Mouse (Mus musculus): Measurements from ENCODE around the gene Ift27. TPM values are rescaled to one million over a fixed set of nuclear protein-coding genes. Genes with fewer than 3 reads are reported as not detected.

Ift27 gene
- polyA plus RNA-seq, 1 experiment from 2014 or later, result 158 TPM

DNA sequence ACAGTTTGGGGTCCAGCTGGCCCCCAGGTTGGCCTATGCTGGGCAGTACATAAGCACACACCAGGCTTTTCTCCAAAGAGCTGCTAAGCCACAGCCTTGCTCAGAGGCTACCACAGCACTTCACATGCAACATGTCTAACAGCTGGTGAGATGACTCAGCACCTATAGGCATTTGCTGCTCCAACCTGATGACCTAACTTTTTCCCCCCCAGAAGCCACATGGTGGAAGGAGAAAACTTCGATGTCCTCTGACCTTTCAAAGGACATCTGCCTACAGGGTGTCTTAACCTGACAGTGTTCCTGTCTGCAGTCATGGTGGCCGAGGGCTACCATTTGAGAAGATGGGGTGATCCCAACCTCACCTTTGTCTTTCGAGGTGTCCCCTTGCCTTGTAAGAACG lies 11.7 kb upstream of the Ift27 start:
- DNase-seq (ENCODE audit: extremely low spot score, low spot score), result no peak
- no peak overlapping the region for H3K4me3 ChIP-seq
- 86% methylated on average over 4 of the region's 4 CpGs for WGBS

DNA sequence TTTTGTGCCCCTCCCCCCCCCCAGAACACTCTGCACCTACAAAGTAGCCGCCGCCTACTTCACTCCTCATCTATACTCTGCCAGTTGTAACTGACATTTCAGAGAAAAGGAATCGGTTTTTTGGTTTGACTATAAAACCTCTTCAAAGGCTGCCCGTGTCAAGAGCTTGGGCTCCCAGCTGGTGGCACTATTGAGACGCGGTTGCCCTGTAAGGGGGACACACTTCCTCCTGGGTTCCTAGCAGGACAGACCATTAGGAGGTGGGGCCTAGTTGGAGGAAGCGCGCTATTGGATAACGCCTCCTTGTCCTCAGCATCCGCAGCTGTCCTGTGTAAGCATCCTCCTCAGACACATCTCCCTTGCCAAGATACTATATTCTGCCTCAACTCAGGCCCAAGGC lies 10.9 kb upstream of the Ift27 start:
- Histone ChIP-seq H3K4me3 (peak overlapping the region; percentile 15), H3K36me3 (replicated peaks) (no peaks in the 10 kb centered on the region), H3K4me1 (peaks cover 19% of the 10 kb centered on the region), H3K27ac (no peak overlapping the region), H3K9me3 (no peaks in the 10 kb centered on the region), H3K27me3 (ENCODE audit: poor library complexity, severe bottlenecking) (peaks cover 23% of the 10 kb centered on the region)
- 5% methylated on average over 10 of the region's 10 CpGs for WGBS
- peak; percentile 60 for DNase-seq (ENCODE audit: extremely low spot score, low spot score)

More for the DNA sequence above, 11.7 kb upstream of the Ift27 start:
- Histone ChIP-seq H3K9me3 (no peaks in the 10 kb centered on the region), H3K27ac (no peak overlapping the region), H3K4me1 (peaks cover 19% of the 10 kb centered on the region), H3K36me3 (replicated peaks) (no peaks in the 10 kb centered on the region), H3K27me3 (ENCODE audit: poor library complexity, severe bottlenecking) (peaks cover 23% of the 10 kb centered on the region)

DNA sequence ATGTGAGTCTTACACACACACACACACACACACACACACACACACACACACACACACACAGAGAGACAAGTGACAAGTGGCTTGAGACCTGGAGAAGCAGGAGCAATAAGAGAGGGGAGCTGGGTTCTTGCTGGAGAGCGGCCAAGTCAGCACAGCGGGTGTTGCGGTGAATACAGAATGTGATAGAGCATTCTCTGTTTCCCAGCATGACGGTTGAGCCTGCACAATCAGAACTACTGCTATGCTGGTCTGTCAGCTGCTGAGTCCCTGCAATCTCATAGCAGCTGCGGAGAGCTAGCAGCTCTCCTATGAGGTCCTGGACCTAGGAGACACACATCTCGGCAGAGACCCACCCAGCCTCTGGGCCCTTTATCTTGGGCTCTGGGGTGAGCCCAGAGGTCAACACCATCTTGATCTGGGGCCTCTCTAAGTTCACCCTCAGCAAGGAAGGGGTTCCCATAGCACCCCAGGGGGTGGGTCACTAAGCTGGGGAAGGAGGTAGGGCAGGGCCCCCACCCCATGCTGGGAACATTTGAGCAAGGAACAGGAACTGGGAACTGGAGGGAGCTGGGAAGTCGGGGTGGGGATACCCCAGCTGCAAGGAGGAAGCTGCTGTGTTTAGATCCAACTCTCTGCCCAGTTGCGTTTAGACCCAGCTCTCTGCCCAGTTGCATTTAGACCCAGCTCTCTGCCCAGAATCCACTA lies 7.9 kb upstream of the Ift27 start:
- 52% methylated on average over 8 of the region's 8 CpGs for WGBS
- no peaks in the 10 kb centered on the region for H3K36me3 ChIP-seq (replicated peaks)
- no peaks in the 10 kb centered on the region for H3K9me3 ChIP-seq
- no peak overlapping the region for H3K4me3 ChIP-seq
- DNase-seq (ENCODE audit: extremely low spot score, low spot score), result no peak
- peaks cover 24% of the 10 kb centered on the region for H3K4me1 ChIP-seq
- 0 out of 2 replicates have a peak overlapping the region, but pooled peaks have one; percentile 22 for H3K27ac ChIP-seq
- H3K27me3 ChIP-seq (ENCODE audit: poor library complexity, severe bottlenecking), result peaks cover 23% of the 10 kb centered on the region

DNA sequence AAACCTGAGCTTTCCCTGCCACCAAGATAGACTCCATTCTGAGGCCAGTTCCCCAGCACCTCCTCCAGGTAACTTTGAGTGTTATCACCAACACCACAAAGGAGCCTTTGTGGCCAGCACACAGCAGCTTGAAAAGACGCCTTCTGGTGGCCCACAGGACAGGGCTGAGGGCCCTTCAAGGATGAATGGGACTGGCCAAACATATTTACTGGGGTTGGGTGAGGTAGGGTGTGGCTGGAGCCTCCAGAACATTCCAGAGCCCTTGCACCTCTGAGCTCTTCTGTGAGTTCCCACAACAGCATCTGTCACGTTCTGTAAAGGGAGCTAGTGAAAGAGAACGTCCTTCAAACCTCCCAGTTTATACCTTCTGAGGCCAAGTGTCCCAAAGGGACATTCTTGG lies 5.9 kb upstream of the Ift27 start:
- Histone ChIP-seq H3K27ac (no peak overlapping the region), H3K9me3 (no peaks in the 10 kb centered on the region), H3K4me3 (no peak overlapping the region), H3K4me1 (peaks cover 28% of the 10 kb centered on the region), H3K27me3 (ENCODE audit: poor library complexity, severe bottlenecking) (peaks cover 23% of the 10 kb centered on the region), H3K36me3 (replicated peaks) (no peaks in the 10 kb centered on the region)
- 75% methylated on average over 3 of the region's 3 CpGs for WGBS
- no peak for DNase-seq (ENCODE audit: extremely low spot score, low spot score)

DNA sequence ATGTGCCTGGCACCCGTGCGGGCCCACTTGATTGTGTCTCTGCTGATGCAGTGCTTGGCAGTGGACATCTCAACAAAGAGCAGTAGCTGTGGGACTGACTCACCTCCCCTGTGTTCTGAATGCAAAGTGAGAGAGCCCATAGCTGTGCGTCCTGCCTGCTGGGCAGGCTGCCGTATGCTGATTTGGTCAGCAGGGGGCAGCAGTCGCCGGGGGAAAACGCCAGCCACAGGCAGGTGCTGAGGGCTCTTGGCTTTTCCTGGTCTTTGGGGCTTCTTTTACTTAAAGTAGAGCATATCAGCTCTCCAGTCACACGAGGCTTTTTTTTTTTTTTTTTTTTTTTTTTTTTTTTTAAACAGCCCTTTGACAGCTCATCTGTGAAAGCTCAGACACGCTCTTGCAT lies 4.5 kb upstream of the Ift27 start:
- Histone ChIP-seq H3K27me3 (ENCODE audit: poor library complexity, severe bottlenecking) (peaks cover 13% of the 10 kb centered on the region), H3K36me3 (replicated peaks) (no peaks in the 10 kb centered on the region), H3K4me1 (peaks cover 25% of the 10 kb centered on the region), H3K27ac (peak overlapping the region; percentile 16; the same call in 1 of the 2 replicates), H3K4me3 (no peak overlapping the region), H3K9me3 (no peaks in the 10 kb centered on the region)
- DNase-seq (ENCODE audit: extremely low spot score, low spot score), result peak; percentile 74
- WGBS, result 7% methylated on average over 9 of the region's 9 CpGs

DNA sequence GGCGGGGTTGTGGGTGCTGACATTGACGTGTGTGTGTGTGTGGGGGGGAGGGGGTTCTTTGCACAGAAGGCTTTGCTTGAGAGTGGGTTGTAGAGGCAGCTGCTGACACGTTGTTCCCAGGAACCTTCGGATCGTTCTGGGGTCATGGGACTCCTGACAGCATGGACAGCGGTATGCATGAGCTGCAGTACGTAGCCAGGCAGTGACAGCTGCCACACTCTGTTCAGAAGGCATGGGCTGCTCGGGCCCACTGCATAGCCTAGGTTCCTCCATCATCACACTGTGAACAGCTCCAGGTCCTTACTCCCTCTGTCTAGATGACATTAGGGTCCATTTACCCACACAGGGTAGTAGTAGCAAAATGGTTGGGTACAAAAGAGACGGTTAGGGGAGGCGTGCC lies 3.4 kb upstream of the Ift27 start:
- 80% methylated on average over 10 of the region's 10 CpGs for WGBS
- DNase-seq (ENCODE audit: extremely low spot score, low spot score), result no peak
- Histone ChIP-seq H3K27me3 (ENCODE audit: poor library complexity, severe bottlenecking) (peaks cover 5% of the 10 kb centered on the region), H3K36me3 (replicated peaks) (no peaks in the 10 kb centered on the region), H3K9me3 (no peaks in the 10 kb centered on the region), H3K4me3 (no peak overlapping the region), H3K27ac (no peak overlapping the region), H3K4me1 (peaks cover 36% of the 10 kb centered on the region)

DNA sequence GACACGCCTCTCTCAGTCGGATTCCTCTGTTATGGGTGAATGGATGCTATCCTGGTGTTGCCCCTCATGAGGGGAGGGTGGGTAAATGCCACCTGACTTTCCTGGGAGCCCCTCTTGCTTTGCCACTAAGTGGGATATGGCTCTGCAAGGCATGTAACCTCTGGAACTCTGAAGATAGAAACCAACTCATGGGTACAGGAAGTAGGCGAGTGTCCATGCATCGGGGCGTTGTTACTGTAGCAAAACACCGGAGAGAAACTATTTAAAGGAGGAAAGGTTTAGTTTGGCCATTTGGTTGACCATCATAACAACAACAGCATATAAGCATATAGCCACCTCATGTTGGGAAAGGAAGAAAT lies 959 bp upstream of the Ift27 start:
- 77% methylated on average over 6 of the region's 6 CpGs for WGBS
- no peaks in the 10 kb centered on the region; the same call in 1 of the 2 replicates for H3K27me3 ChIP-seq (ENCODE audit: poor library complexity, severe bottlenecking)
- peaks cover 38% of the 10 kb centered on the region for H3K4me1 ChIP-seq
- no peaks in the 10 kb centered on the region for H3K9me3 ChIP-seq
- H3K36me3 ChIP-seq (replicated peaks), result peaks cover 16% of the 10 kb centered on the region
- H3K4me3 ChIP-seq, result peak overlapping the region; percentile 70
- peak overlapping the region; percentile 88 for H3K27ac ChIP-seq
- no peak for DNase-seq (ENCODE audit: extremely low spot score, low spot score)

DNA sequence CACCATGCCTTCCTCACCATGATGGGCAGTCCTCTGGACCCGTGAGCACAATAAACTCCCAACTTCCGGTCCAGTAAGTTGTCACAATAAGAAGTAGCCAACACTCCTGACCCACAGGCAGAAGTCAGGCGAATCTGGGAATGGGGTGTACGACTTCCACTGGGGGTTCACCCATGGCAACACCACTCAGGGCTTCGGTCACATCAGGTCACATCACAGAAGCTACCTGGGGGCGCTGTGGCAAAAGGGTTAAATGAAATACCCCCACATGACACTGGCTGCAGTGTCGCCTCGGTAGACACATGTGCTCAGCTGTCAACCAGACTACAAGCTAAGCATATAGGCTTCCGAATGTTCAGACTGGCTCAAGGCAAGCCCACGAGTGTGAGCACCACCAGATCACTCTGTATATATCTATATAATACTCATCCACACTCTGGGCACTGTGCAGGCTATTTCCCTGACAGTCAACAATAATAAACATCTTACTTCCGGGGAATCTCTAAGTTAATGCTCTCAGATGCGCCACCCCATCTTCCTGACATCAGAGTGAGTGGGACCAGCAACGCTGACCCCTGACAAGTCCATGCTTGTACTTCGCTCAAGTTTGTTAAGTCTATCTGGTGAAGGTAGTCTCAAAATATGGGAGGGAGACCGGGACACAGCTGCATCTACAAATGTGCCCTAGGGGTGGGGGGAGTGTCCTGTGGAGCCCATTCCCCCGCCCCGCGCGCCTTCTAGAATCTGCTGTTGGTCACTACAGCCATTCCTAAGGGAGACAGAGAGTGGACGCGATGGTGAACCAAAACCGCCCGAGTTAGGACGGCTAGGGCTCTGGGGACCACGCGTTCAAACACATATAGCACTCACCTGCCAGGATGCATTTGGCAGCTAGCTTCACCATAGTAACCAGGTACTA lies 749 bp downstream of the Ift27 start:
- H3K4me1 ChIP-seq, result peaks cover 36% of the 10 kb centered on the region
- no peak for DNase-seq (ENCODE audit: extremely low spot score, low spot score)
- H3K27me3 ChIP-seq (ENCODE audit: poor library complexity, severe bottlenecking), result no peaks in the 10 kb centered on the region; the same call in 1 of the 2 replicates
- peak overlapping the region; percentile 89 for H3K27ac ChIP-seq
- H3K36me3 ChIP-seq (replicated peaks), result peaks cover 19% of the 10 kb centered on the region
- WGBS, result 25% methylated on average over 26 of the region's 26 CpGs
- H3K9me3 ChIP-seq, result no peaks in the 10 kb centered on the region
- peak overlapping the region; percentile 70 for H3K4me3 ChIP-seq

DNA sequence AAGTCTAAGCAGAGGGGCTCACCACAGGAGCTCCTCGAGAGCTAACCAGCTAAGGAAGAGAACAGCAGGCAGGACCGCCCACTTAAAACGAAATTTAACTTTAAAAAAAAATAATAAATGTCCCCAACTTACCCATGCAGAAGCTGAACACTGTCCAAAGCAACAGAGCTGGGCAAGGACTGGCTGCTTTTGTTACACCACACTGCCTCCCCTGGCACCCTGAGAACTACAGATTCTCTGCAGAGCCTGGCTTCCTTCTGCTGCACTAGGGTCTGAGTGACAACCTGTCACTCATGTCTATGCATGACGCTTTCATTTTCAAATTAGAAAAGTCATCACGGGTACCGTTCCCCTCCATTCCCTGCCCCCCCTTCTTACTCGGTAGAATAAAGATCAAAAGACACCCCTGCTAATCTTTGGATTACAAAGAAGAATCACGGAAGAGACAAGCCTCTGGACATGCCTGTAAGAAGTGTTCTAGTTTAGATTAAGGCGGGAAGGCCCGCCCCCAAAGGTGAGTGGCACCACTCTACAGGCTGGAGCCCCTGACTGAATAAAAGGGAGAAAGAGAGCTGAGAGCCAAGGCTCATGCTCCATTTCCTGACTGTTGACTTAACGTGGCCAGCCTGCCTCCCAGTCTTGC lies 1.5 kb downstream of the Ift27 start:
- no peak for DNase-seq (ENCODE audit: extremely low spot score, low spot score)
- 78% methylated on average over 11 of the region's 11 CpGs for WGBS
- Histone ChIP-seq H3K4me1 (peaks cover 33% of the 10 kb centered on the region), H3K36me3 (replicated peaks) (peaks cover 27% of the 10 kb centered on the region), H3K4me3 (peak overlapping the region; percentile 70), H3K27me3 (ENCODE audit: poor library complexity, severe bottlenecking) (no peaks in the 10 kb centered on the region; the same call in 1 of the 2 replicates), H3K9me3 (no peaks in the 10 kb centered on the region), H3K27ac (no peak overlapping the region)

DNA sequence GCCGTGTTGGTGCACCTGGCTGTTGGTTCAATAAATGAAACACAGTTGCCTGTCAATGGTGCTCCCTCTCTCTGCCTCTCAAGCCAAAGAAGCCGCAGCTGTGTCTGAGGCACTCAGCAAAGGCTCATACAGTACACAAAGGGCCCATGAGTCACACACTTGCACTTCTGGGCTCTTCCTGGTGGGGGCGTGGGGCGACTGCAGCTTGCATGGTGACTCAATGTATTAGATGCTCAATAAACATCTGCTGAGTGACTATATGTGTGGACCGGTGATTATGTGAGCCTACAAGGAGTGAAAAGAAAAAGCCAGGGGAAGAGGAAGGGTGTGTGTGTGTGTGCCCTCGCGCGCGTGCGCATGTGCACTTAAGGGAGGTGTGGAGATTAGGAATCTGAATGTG lies 2.3 kb downstream of the Ift27 start:
- WGBS, result 95% methylated on average over 10 of the region's 10 CpGs
- Histone ChIP-seq H3K4me3 (0 out of 2 replicates have a peak overlapping the region, but pooled peaks have one; percentile 70), H3K9me3 (no peaks in the 10 kb centered on the region), H3K36me3 (replicated peaks) (peaks cover 34% of the 10 kb centered on the region), H3K4me1 (peaks cover 33% of the 10 kb centered on the region), H3K27ac (no peak overlapping the region), H3K27me3 (ENCODE audit: poor library complexity, severe bottlenecking) (no peaks in the 10 kb centered on the region)
- DNase-seq (ENCODE audit: extremely low spot score, low spot score), result no peak

DNA sequence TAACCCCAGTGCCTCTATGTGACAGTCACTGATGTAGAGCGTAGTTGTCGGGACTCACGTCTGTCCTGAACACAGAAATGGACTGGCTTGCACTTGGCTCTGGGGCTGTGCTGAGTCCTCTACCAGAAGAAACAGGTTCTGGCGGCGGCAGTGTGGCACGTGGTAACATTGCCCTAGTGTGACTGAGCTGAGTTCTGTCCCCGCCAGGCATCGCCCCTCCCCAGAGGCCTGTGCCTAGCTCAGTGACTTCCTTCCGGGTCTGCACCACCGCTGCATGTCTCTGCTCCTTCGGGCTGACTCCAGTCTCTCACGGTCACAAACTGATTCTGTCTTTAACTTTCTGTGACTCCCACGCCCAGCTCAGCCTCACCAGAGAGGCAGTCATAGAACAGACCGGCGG lies 3.2 kb downstream of the Ift27 start:
- no peak for DNase-seq (ENCODE audit: extremely low spot score, low spot score)
- Histone ChIP-seq H3K27me3 (ENCODE audit: poor library complexity, severe bottlenecking) (no peaks in the 10 kb centered on the region), H3K27ac (no peak overlapping the region), H3K4me1 (peaks cover 33% of the 10 kb centered on the region), H3K9me3 (no peaks in the 10 kb centered on the region), H3K4me3 (no peak overlapping the region), H3K36me3 (replicated peaks) (peaks cover 44% of the 10 kb centered on the region)
- WGBS, result 94% methylated on average over 15 of the region's 15 CpGs

DNA sequence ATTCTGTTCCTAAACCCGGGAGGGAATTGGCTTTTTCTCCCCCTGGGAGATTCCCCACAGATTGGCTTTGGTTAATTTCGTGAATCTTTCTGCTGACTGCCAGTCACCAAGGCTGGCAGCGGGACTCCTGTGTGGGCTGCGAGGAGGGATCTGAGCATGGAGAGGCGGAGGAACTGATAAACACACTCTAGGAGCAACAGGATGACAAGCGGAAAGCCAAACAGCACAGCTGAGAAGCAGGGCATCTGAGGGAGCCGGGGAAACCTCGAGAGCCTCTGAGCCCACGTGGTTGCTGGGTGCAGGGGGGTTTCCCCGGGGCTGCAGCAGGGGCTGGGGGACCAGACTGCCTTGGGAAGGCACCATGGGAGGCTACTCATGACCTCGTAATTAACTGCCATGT lies 4.3 kb downstream of the Ift27 start:
- H3K4me3 ChIP-seq, result no peak overlapping the region
- H3K27me3 ChIP-seq (ENCODE audit: poor library complexity, severe bottlenecking), result no peaks in the 10 kb centered on the region
- 89% methylated on average over 11 of the region's 11 CpGs for WGBS
- H3K36me3 ChIP-seq (replicated peaks), result peaks cover 55% of the 10 kb centered on the region
- no peaks in the 10 kb centered on the region for H3K9me3 ChIP-seq
- H3K4me1 ChIP-seq, result peaks cover 22% of the 10 kb centered on the region
- H3K27ac ChIP-seq, result no peak overlapping the region
- no peak for DNase-seq (ENCODE audit: extremely low spot score, low spot score)

All from forebrain, embryonic 10.5 days (tissue).